Mouse (Mus musculus) liver, embryonic 14.5 days (tissue): ENCODE results near the gene Apoa4. TPM values are rescaled to one million over a fixed set of nuclear protein-coding genes. Genes with fewer than 3 reads are reported as not detected.

Source experiments
- ATAC-seq: fragments of 200-750 bp; cut with Nextera tagmentation; 2 replicates; pipeline ENCODE4 v1.8.0; 2017; ENCODE audit warnings: moderate number of reproducible peaks, mild to moderate bottlenecking, moderate library complexity; ENCODE audit not compliant: insufficient read depth
- DNase-seq, 3 experiments: peaks; one replicate each; pipeline ENCODE4 v3.0.0-alpha.2; 2012 to 2013; ENCODE audit warnings: low read depth in 3 of 3, low spot score in 3 of 3
- H3K27ac ChIP-seq: fragments of 300-500 bp; sonication (generic); 2 replicates; pipeline ENCODE4 v1.5.1; 2014; ENCODE audit warnings: moderate library complexity, mild to moderate bottlenecking, control low read depth, inconsistent platforms
- H3K27me3 ChIP-seq: fragments of 300-500 bp; sonication (generic); 2 replicates; pipeline ENCODE4 v1.6.1; 2014; ENCODE audit warnings: mild to moderate bottlenecking, low read length, moderate library complexity; ENCODE audit not compliant: control insufficient read depth, insufficient read depth
- H3K36me3 ChIP-seq: fragments of 300-500 bp; sonication (generic); replicated peaks from 2 replicates; pipeline ENCODE4 v1.6.1; 2014; ENCODE audit warnings: low read depth; ENCODE audit not compliant: control insufficient read depth, insufficient read depth
- H3K4me1 ChIP-seq, 2 experiments: fragments of 200-500 bp in 1 of 2; fragments of 300-500 bp in 1 of 2; sonication (generic) in 1 of 2; replicated peaks; 2 replicates each; pipeline ENCODE4 v1.6.1; 2012 to 2014; ENCODE audit warnings: antibody characterized with exemption in 1 of 2, inconsistent platforms in 1 of 2, low read length in 1 of 2; ENCODE audit not compliant: control insufficient read depth in 2 of 2, insufficient read depth in 2 of 2
- H3K4me2 ChIP-seq: fragments of 300-500 bp; sonication (generic); 2 replicates; pipeline ENCODE4 v1.6.1; 2014; ENCODE audit warnings: low read depth, mild to moderate bottlenecking, control low read depth, moderate library complexity
- H3K4me3 ChIP-seq, 2 experiments: fragments of 200-500 bp in 1 of 2; fragments of 300-500 bp in 1 of 2; sonication (generic) in 1 of 2; 2 replicates each; pipeline ENCODE4 v1.5.1; 2012 to 2014; ENCODE audit warnings: low read depth in 2 of 2, low read length in 2 of 2, mild to moderate bottlenecking in 2 of 2, control low read depth in 1 of 2, inconsistent platforms in 1 of 2, moderate library complexity in 1 of 2; ENCODE audit not compliant: insufficient read depth in 1 of 2
- H3K9ac ChIP-seq: fragments of 300-500 bp; sonication (generic); replicated peaks from 2 replicates; pipeline ENCODE4 v1.6.1; 2014; ENCODE audit warnings: mild to moderate bottlenecking, control low read depth, moderate library complexity
- H3K9me3 ChIP-seq: fragments of 300-500 bp; sonication (generic); 2 replicates; pipeline ENCODE4 v1.6.1; 2016; ENCODE audit warnings: low read length, mixed read lengths; ENCODE audit not compliant: control insufficient read depth
- CTCF ChIP-seq: IDR thresholded peaks from 2 replicates; pipeline ENCODE4 v1.5.1; 2016; ENCODE audit warnings: antibody characterized with exemption, low read depth, control low read depth
- EP300 ChIP-seq: IDR thresholded peaks from 2 replicates; pipeline ENCODE4 v1.6.1; 2016; ENCODE audit warnings: antibody characterized with exemption, low read depth
- WGBS: fragments of 180-500 bp; shearing (Covaris S2); extraction: QIAGEN DNeasy Blood & Tissue Kit; methylation state at CpG from one replicate; pipeline ENCODE4 v1.1.7; 2014; ENCODE audit not compliant: insufficient replicate concordance; 5-methylcytosine and 5-hydroxymethylcytosine counted together
- polyA plus RNA-seq, 2 experiments: library from polyadenylated mRNA; depleted of rRNA in 1 of 2; stranded (reverse) in 1 of 2; unstranded in 1 of 2; fragments of >200 nt; fragmentation: Nextera tagmentation in 1 of 2; extraction: Ambion mirVana in 1 of 2; gene quantifications; 2 replicates each; pipeline versions ENCODE4 v1.2.1 to v1.2.3; 2012 to 2014

Apoa4 gene
- polyA plus RNA-seq, 2 experiments = 0.02 TPM; not detected in 1

- Histone ChIP-seq H3K4me3 (no peak overlapping the region), H3K4me1 (peaks cover 0 to 15% of the 10 kb centered on the region in 2 experiments; a peak in 2 of 4 replicates), H3K27ac (no peak overlapping the region), H3K4me2 (no peak overlapping the region), H3K27me3 (no peaks in the 10 kb centered on the region), H3K9me3 (no peaks in the 10 kb centered on the region), H3K9ac (no peak overlapping the region), H3K36me3 (no peaks in the 10 kb centered on the region)
- ATAC-seq = no peak
- 73% methylated on average over 3 of the region's 3 CpGs for WGBS
- DNase-seq = no peak
- no peak for TF ChIP-seq EP300
- TF ChIP-seq CTCF = no peak
Measured at GRCm38 (mm10) chr9:46224101-46224500, 16.4 kb upstream of the Apoa4 start.

- no peak overlapping the region for H3K27ac ChIP-seq
- H3K4me3 ChIP-seq = no peak overlapping the region
- no peaks in the 10 kb centered on the region for H3K27me3 ChIP-seq
- 47% methylated on average over 5 of the region's 5 CpGs for WGBS
- DNase-seq (no peak), ATAC-seq (no peak)
- H3K36me3 ChIP-seq = no peaks in the 10 kb centered on the region
- peaks cover 0 to 15% of the 10 kb centered on the region in 2 experiments; a peak in 2 of 4 replicates for H3K4me1 ChIP-seq
- H3K9ac ChIP-seq = no peak overlapping the region
- H3K4me2 ChIP-seq = no peak overlapping the region
- H3K9me3 ChIP-seq = no peaks in the 10 kb centered on the region
- TF ChIP-seq EP300 = no peak
- no peak for TF ChIP-seq CTCF
Measured at GRCm38 (mm10) chr9:46224945-46225660, 15.4 kb upstream of the Apoa4 start.

GRCm38 (mm10) chr9:46227064-46227614, 13.4 kb upstream of the Apoa4 start:
- H3K36me3 ChIP-seq = no peaks in the 10 kb centered on the region
- no peaks in the 10 kb centered on the region for H3K9me3 ChIP-seq
- ATAC-seq (no peak), DNase-seq (no peak)
- TF ChIP-seq EP300 (no peak), CTCF (no peak)
- peaks cover 0 to 15% of the 10 kb centered on the region in 2 experiments; a peak in 2 of 4 replicates for H3K4me1 ChIP-seq
- H3K27ac ChIP-seq = no peak overlapping the region
- H3K9ac ChIP-seq = no peak overlapping the region
- no peak overlapping the region for H3K4me2 ChIP-seq
- 36% methylated on average over 3 of the region's 3 CpGs for WGBS
- H3K27me3 ChIP-seq = no peaks in the 10 kb centered on the region
- no peak overlapping the region for H3K4me3 ChIP-seq

- WGBS = 50% methylated on average over 9 of the region's 9 CpGs
- no peak within 1 kb of the TSS for H3K27ac ChIP-seq
- ATAC-seq = peak; percentile 62
- peak in 1 of 3 experiments; percentile 20 for DNase-seq
- TF ChIP-seq CTCF = peak; percentile 19; the same call in 1 of the 2 replicates
- no peak for TF ChIP-seq EP300
- H3K9me3 ChIP-seq = no peaks in the 10 kb centered on the region
- H3K4me1 ChIP-seq = peaks cover 0 to 15% of the 10 kb centered on the region in 2 experiments; a peak in 2 of 4 replicates
- H3K36me3 ChIP-seq = no peaks in the 10 kb centered on the region
- no peaks in the 10 kb centered on the region for H3K27me3 ChIP-seq
- peak within 1 kb of the TSS; percentile 47 to 48 for H3K4me3 ChIP-seq
- H3K9ac ChIP-seq = peak within 1 kb of the TSS; percentile 2; the same call in 1 of the 2 replicates
- H3K4me2 ChIP-seq = no peak within 1 kb of the TSS
Measured at GRCm38 (mm10) chr9:46228491-46228890, 12.0 kb upstream of the Apoa4 start, which contains the start of gene Apoa1. Apoa1 (plus strand) TSS chr9:46228580.
